Mouse (Mus musculus): Measurements from ENCODE around the gene Atg7. TPM values are rescaled to one million over a fixed set of nuclear protein-coding genes. Genes with fewer than 3 reads are reported as not detected.

Atg7 gene
- polyA plus RNA-seq, 1 experiment from 2014 or later, result 14.0 TPM

GRCm38 (mm10) chr6:114904818-114905217, 261.9 kb downstream of the Atg7 start:
- H3K9ac ChIP-seq (ENCODE audit: low read length), result no peak overlapping the region
- H3K27ac ChIP-seq (replicated peaks), result no peak overlapping the region
- H3K4me2 ChIP-seq (replicated peaks; ENCODE audit: low read depth), result no peak overlapping the region
- peaks cover 9% of the 10 kb centered on the region; the same call in 1 of the 2 replicates for H3K4me1 ChIP-seq (replicated peaks; ENCODE audit: control insufficient read depth, insufficient read depth)
- no peaks in the 10 kb centered on the region for H3K36me3 ChIP-seq (ENCODE audit: control insufficient read depth, insufficient read depth, low read length)
- TF ChIP-seq EP300 (optimal IDR thresholded peaks at IDR 0.05) (no peak), CTCF (IDR thresholded peaks at IDR 0.05; ENCODE audit: low read depth) (no peak)
- no peaks in the 10 kb centered on the region for H3K27me3 ChIP-seq (ENCODE audit: control insufficient read depth, insufficient read depth, low read length)
- 92% methylated on average over 3 of the region's 3 CpGs for WGBS
- no peaks in the 10 kb centered on the region for H3K9me3 ChIP-seq (ENCODE audit: control insufficient read depth, low read length)
- no peak for ATAC-seq (ENCODE audit: low FRiP score, low TSS enrichment)
- H3K4me3 ChIP-seq (ENCODE audit: low read depth, low read length), result no peak overlapping the region
- DNase-seq (ENCODE audit: low spot score), result no peak

- TF ChIP-seq CTCF (IDR thresholded peaks at IDR 0.05; ENCODE audit: low read depth) (no peak), EP300 (optimal IDR thresholded peaks at IDR 0.05) (no peak)
Measured at GRCm38 (mm10) chr6:114905253-114906028, 262.5 kb downstream of the Atg7 start.

GRCm38 (mm10) chr6:114906209-114906608, 263.3 kb downstream of the Atg7 start:
- no peak overlapping the region for H3K4me3 ChIP-seq (ENCODE audit: low read depth, low read length)

More at GRCm38 (mm10) chr6:114905253-114906028, 262.5 kb downstream of the Atg7 start:
- ATAC-seq (ENCODE audit: low FRiP score, low TSS enrichment) (no peak), DNase-seq (ENCODE audit: low spot score) (no peak)
- Histone ChIP-seq H3K36me3 (ENCODE audit: control insufficient read depth, insufficient read depth, low read length) (no peaks in the 10 kb centered on the region), H3K4me1 (replicated peaks; ENCODE audit: control insufficient read depth, insufficient read depth) (peaks cover 9% of the 10 kb centered on the region; the same call in 1 of the 2 replicates), H3K4me3 (ENCODE audit: low read depth, low read length) (no peak overlapping the region), H3K4me2 (replicated peaks; ENCODE audit: low read depth) (no peak overlapping the region), H3K27me3 (ENCODE audit: control insufficient read depth, insufficient read depth, low read length) (no peaks in the 10 kb centered on the region), H3K9ac (ENCODE audit: low read length) (no peak overlapping the region), H3K9me3 (ENCODE audit: control insufficient read depth, low read length) (no peaks in the 10 kb centered on the region), H3K27ac (replicated peaks) (no peak overlapping the region)
- WGBS, result 56% methylated on average over 8 of the region's 8 CpGs

GRCm38 (mm10) chr6:114907459-114907858, 264.6 kb downstream of the Atg7 start:
- Histone ChIP-seq H3K27me3 (ENCODE audit: control insufficient read depth, insufficient read depth, low read length) (no peaks in the 10 kb centered on the region), H3K9ac (ENCODE audit: low read length) (no peak overlapping the region), H3K36me3 (ENCODE audit: control insufficient read depth, insufficient read depth, low read length) (no peaks in the 10 kb centered on the region), H3K4me2 (replicated peaks; ENCODE audit: low read depth) (no peak overlapping the region), H3K27ac (replicated peaks) (no peak overlapping the region), H3K9me3 (ENCODE audit: control insufficient read depth, low read length) (no peaks in the 10 kb centered on the region), H3K4me1 (replicated peaks; ENCODE audit: control insufficient read depth, insufficient read depth) (peaks cover 3% of the 10 kb centered on the region; the same call in 1 of the 2 replicates), H3K4me3 (ENCODE audit: low read depth, low read length) (no peak overlapping the region)
- no peak for TF ChIP-seq CTCF (IDR thresholded peaks at IDR 0.05; ENCODE audit: low read depth)
- TF ChIP-seq EP300 (optimal IDR thresholded peaks at IDR 0.05), result no peak
- no peak for DNase-seq (ENCODE audit: low spot score)
- 87% methylated on average over 6 of the region's 6 CpGs for WGBS
- no peak for ATAC-seq (ENCODE audit: low FRiP score, low TSS enrichment)

More at GRCm38 (mm10) chr6:114906209-114906608, 263.3 kb downstream of the Atg7 start:
- H3K4me1 ChIP-seq (replicated peaks; ENCODE audit: control insufficient read depth, insufficient read depth), result peaks cover 9% of the 10 kb centered on the region; the same call in 1 of the 2 replicates
- H3K36me3 ChIP-seq (ENCODE audit: control insufficient read depth, insufficient read depth, low read length), result no peaks in the 10 kb centered on the region
- no peak overlapping the region for H3K4me2 ChIP-seq (replicated peaks; ENCODE audit: low read depth)
- WGBS, result 63% methylated on average over 5 of the region's 5 CpGs
- no peak for ATAC-seq (ENCODE audit: low FRiP score, low TSS enrichment)
- H3K9me3 ChIP-seq (ENCODE audit: control insufficient read depth, low read length), result no peaks in the 10 kb centered on the region
- no peak for TF ChIP-seq CTCF (IDR thresholded peaks at IDR 0.05; ENCODE audit: low read depth)
- no peak for TF ChIP-seq EP300 (optimal IDR thresholded peaks at IDR 0.05)
- no peak for DNase-seq (ENCODE audit: low spot score)
- no peaks in the 10 kb centered on the region for H3K27me3 ChIP-seq (ENCODE audit: control insufficient read depth, insufficient read depth, low read length)
- no peak overlapping the region for H3K27ac ChIP-seq (replicated peaks)
- no peak overlapping the region for H3K9ac ChIP-seq (ENCODE audit: low read length)

- Histone ChIP-seq H3K27ac (replicated peaks) (no peak overlapping the region), H3K27me3 (ENCODE audit: control insufficient read depth, insufficient read depth, low read length) (no peaks in the 10 kb centered on the region), H3K4me1 (replicated peaks; ENCODE audit: control insufficient read depth, insufficient read depth) (peaks cover 6% of the 10 kb centered on the region; the same call in 1 of the 2 replicates), H3K4me2 (replicated peaks; ENCODE audit: low read depth) (no peak overlapping the region), H3K4me3 (ENCODE audit: low read depth, low read length) (no peak overlapping the region), H3K36me3 (ENCODE audit: control insufficient read depth, insufficient read depth, low read length) (no peaks in the 10 kb centered on the region), H3K9ac (ENCODE audit: low read length) (no peak overlapping the region), H3K9me3 (ENCODE audit: control insufficient read depth, low read length) (no peaks in the 10 kb centered on the region)
- WGBS, result 83% methylated on average over 7 of the region's 7 CpGs
- DNase-seq (ENCODE audit: low spot score), result no peak
- no peak for TF ChIP-seq EP300 (optimal IDR thresholded peaks at IDR 0.05)
- TF ChIP-seq CTCF (IDR thresholded peaks at IDR 0.05; ENCODE audit: low read depth), result no peak
- ATAC-seq (ENCODE audit: low FRiP score, low TSS enrichment), result no peak
Measured at GRCm38 (mm10) chr6:114909801-114910200, 266.9 kb downstream of the Atg7 start.

Other genes with a start within 250 kb of the Atg7 start
- gene Hrh1, start 245.2 kb upstream of the Atg7 start, polyA plus RNA-seq (2015; fragmentation: Nextera tagmentation; extraction: Ambion mirVana), result 0.06 TPM in 2 replicates

Data from stomach, postnatal 0 days (tissue).